Mouse (Mus musculus) limb, embryonic 13.5 days (tissue): ENCODE measurements around the gene Tead2. TPM values are rescaled to one million over a fixed set of nuclear protein-coding genes. Genes with fewer than 3 reads are reported as not detected.

Experiments
- ATAC-seq: fragments of 200-750 bp; cut with Nextera tagmentation; 2 replicates; pipeline ENCODE4 v1.8.0; 2017; ENCODE audit warnings: low read depth, moderate number of reproducible peaks, moderate TSS enrichment; ENCODE audit not compliant: low FRiP score
- H3K27ac ChIP-seq: fragments of 300-500 bp; sonication (generic); 2 replicates; pipeline ENCODE4 v1.5.1; 2015; ENCODE audit warnings: inconsistent platforms, mild to moderate bottlenecking, moderate library complexity
- H3K27me3 ChIP-seq: fragments of 300-500 bp; sonication (generic); 2 replicates; pipeline ENCODE4 v1.6.1; 2015; ENCODE audit warnings: mild to moderate bottlenecking, inconsistent platforms
- H3K36me3 ChIP-seq: fragments of 300-500 bp; sonication (generic); 2 replicates; pipeline ENCODE4 v1.6.1; 2015; ENCODE audit warnings: inconsistent platforms, mild to moderate bottlenecking, moderate library complexity
- H3K4me1 ChIP-seq: fragments of 300-500 bp; sonication (generic); 2 replicates; pipeline ENCODE4 v1.6.1; 2015; ENCODE audit warnings: inconsistent platforms
- H3K4me2 ChIP-seq: fragments of 300-500 bp; sonication (generic); replicated peaks from 2 replicates; pipeline ENCODE4 v1.6.1; 2015; ENCODE audit warnings: inconsistent platforms, mild to moderate bottlenecking, moderate library complexity
- H3K4me3 ChIP-seq: fragments of 300-500 bp; sonication (generic); 2 replicates; pipeline ENCODE4 v1.5.1; 2015; ENCODE audit warnings: moderate library complexity, mild to moderate bottlenecking, inconsistent platforms
- H3K9ac ChIP-seq: fragments of 300-500 bp; sonication (generic); 2 replicates; pipeline ENCODE4 v1.6.1; 2015; ENCODE audit warnings: mild to moderate bottlenecking, inconsistent platforms
- H3K9me3 ChIP-seq: fragments of 300-500 bp; sonication (generic); 2 replicates; pipeline ENCODE4 v1.6.1; 2016; ENCODE audit warnings: inconsistent platforms
- WGBS: fragments of 180-500 bp; shearing (Covaris S2); methylation state at CpG from one replicate; pipeline ENCODE4 v1.1.7; 2015; 5-methylcytosine and 5-hydroxymethylcytosine counted together
- microRNA-seq: library from miRNA; unstranded; fragments of <30 nt; microRNA quantifications from one replicate; pipeline ENCODE4, GENCODE M21; 2016
- polyA plus RNA-seq: library from polyadenylated mRNA; unstranded; fragments of >200 nt; fragmentation: Nextera tagmentation; extraction: Ambion mirVana; gene quantifications from 2 replicates; pipeline ENCODE4 v1.2.1, GENCODE M21; 2015

The Tead2 gene
- polyA plus RNA-seq, 1 experiment from 2014 or later = 263 TPM

DNA sequence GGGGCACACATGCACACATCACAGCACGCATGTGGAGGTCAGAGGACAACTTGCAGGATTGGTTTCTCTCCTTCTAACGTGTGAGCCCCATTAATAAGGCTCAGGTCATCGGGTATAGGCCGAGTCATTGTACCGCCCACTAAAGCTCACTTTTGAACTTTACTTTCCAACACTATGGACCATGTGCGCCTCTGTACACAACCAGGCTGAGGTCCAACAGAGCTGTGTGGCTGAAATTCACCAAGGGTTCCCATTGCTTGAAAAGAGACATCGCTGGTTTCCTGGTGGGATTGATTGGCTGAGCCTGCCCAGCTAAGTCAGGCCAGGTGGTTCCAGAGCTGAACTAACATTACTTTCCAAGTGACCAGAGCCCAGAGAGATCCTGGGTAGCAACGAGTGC, 58.1 kb downstream of the Tead2 start:
- ATAC-seq = no peak
- no peak overlapping the region for H3K4me3 ChIP-seq
- no peaks in the 10 kb centered on the region for H3K9me3 ChIP-seq
- H3K27ac ChIP-seq = no peak overlapping the region
- no peak overlapping the region for H3K9ac ChIP-seq
- WGBS = 83% methylated on average over 8 of the region's 8 CpGs
- no peak overlapping the region for H3K4me2 ChIP-seq
- H3K4me1 ChIP-seq = peaks cover 10% of the 10 kb centered on the region; the same call in 1 of the 2 replicates
- H3K27me3 ChIP-seq = peaks cover 22% of the 10 kb centered on the region
- no peaks in the 10 kb centered on the region for H3K36me3 ChIP-seq

- peak within 1 kb of the TSS; percentile 51 for H3K9ac ChIP-seq
- WGBS = 7% methylated on average over 44 of the region's 44 CpGs
- H3K27ac ChIP-seq = no peak within 1 kb of the TSS
Observed at GRCm38 (mm10) chr7:45277136-45277760, 61.7 kb downstream of the Tead2 start, which contains the start of gene Slc6a21. Gene Slc6a21, plus strand, starts transcription at chr7:45277513.

More at GRCm38 (mm10) chr7:45277136-45277760, 61.7 kb downstream of the Tead2 start, which contains the start of gene Slc6a21:
- Histone ChIP-seq H3K4me2 (peak within 1 kb of the TSS; percentile 65), H3K9me3 (no peaks in the 10 kb centered on the region), H3K36me3 (no peaks in the 10 kb centered on the region), H3K4me3 (peak within 1 kb of the TSS; percentile 39), H3K27me3 (peaks cover 28% of the 10 kb centered on the region), H3K4me1 (peaks cover 10% of the 10 kb centered on the region; the same call in 1 of the 2 replicates)
- ATAC-seq = no peak

Small RNA genes within 50 kb of the gene (microRNA-seq; reads per million reads assigned to microRNA genes)
- not detected for gene Mir7055

Other genes with a start within 250 kb of the Tead2 start
- 33.9 and 35.0 TPM in 2 replicates for gene Cpt1c, start 240.9 kb upstream of the Tead2 start, polyA plus RNA-seq
- 670 and 703 TPM in 2 replicates for gene Prmt1, start 229.2 kb upstream of the Tead2 start, polyA plus RNA-seq
- 94.6 and 96.8 TPM in 2 replicates for gene Irf3, start 218.1 kb upstream of the Tead2 start, polyA plus RNA-seq
- 77.3 and 78.4 TPM in 2 replicates for gene Bcl2l12, start 217.0 kb upstream of the Tead2 start, polyA plus RNA-seq
- 38.6 and 40.7 TPM in 2 replicates for gene Scaf1, start 199.4 kb upstream of the Tead2 start, polyA plus RNA-seq
- gene Rras, start 197.8 kb upstream of the Tead2 start, polyA plus RNA-seq = 27.5 and 29.1 TPM in 2 replicates
- 14.5 and 15.3 TPM in 2 replicates for gene Prr12, start 162.9 kb upstream of the Tead2 start, polyA plus RNA-seq
- 71.2 and 71.4 TPM in 2 replicates for gene Nosip, start 153.3 kb upstream of the Tead2 start, polyA plus RNA-seq
- gene Prrg2, start 153.1 kb upstream of the Tead2 start, polyA plus RNA-seq = 22.3 and 24.5 TPM in 2 replicates
- 462 and 483 TPM in 2 replicates for gene Rcn3, start 123.5 kb upstream of the Tead2 start, polyA plus RNA-seq
- 44.0 and 45.4 TPM in 2 replicates for gene Fcgrt, start 111.9 kb upstream of the Tead2 start, polyA plus RNA-seq
- gene Rps11, start 91.3 kb upstream of the Tead2 start, polyA plus RNA-seq = 1,512 and 1,535 TPM in 2 replicates
- gene Rpl13a, start 87.0 kb upstream of the Tead2 start, polyA plus RNA-seq = 1,305 and 1,326 TPM in 2 replicates
- gene Gm45713, start 79.5 kb upstream of the Tead2 start, polyA plus RNA-seq = 0.60 and 0.75 TPM in 2 replicates
- gene Flt3l, start 79.3 kb upstream of the Tead2 start, polyA plus RNA-seq = 1.0 and 1.2 TPM in 2 replicates
- gene Pih1d1, start 61.5 kb upstream of the Tead2 start, polyA plus RNA-seq = 86.9 and 87.1 TPM in 2 replicates
- 45.1 and 46.4 TPM in 2 replicates for gene Aldh16a1, start 61.2 kb upstream of the Tead2 start, polyA plus RNA-seq
- gene Slc17a7, start 51.8 kb upstream of the Tead2 start, polyA plus RNA-seq = 0.19 and 0.23 TPM in 2 replicates
- not detected in 2 replicates for gene Gfy, start 36.2 kb upstream of the Tead2 start, polyA plus RNA-seq
- gene Pth2, start 34.8 kb upstream of the Tead2 start, polyA plus RNA-seq = not detected in 2 replicates
- gene Ccdc155, start 10.9 kb upstream of the Tead2 start, polyA plus RNA-seq = 0.93 and 1.4 TPM in 2 replicates
- gene Dkkl1, start 3.6 kb upstream of the Tead2 start, polyA plus RNA-seq = 1.3 and 1.4 TPM in 2 replicates
- 1.3 and 2.1 TPM in 2 replicates for gene Cd37, start 23.4 kb downstream of the Tead2 start, polyA plus RNA-seq
- gene Slc6a16, start 25.3 kb downstream of the Tead2 start, polyA plus RNA-seq = 0.28 and 0.43 TPM in 2 replicates
- not detected in 2 replicates for gene Slc6a21, start 61.8 kb downstream of the Tead2 start, polyA plus RNA-seq
- 15.8 and 19.6 TPM in 2 replicates for gene Trpm4, start 118.0 kb downstream of the Tead2 start, polyA plus RNA-seq
- 3.9 and 4.3 TPM in 2 replicates for gene Hrc, start 119.5 kb downstream of the Tead2 start, polyA plus RNA-seq
- gene Ppfia3, start 151.3 kb downstream of the Tead2 start, polyA plus RNA-seq = 5.2 and 6.9 TPM in 2 replicates
- gene Lin7b, start 154.8 kb downstream of the Tead2 start, polyA plus RNA-seq = 1.4 and 2.5 TPM in 2 replicates
- 262 and 283 TPM in 2 replicates for gene Snrnp70, start 180.0 kb downstream of the Tead2 start, polyA plus RNA-seq
- 0.09 TPM in 1 of 2 replicates, not detected in the other for gene Kcna7, start 189.9 kb downstream of the Tead2 start, polyA plus RNA-seq
- gene Ntf5, start 197.9 kb downstream of the Tead2 start, polyA plus RNA-seq = 3.0 and 3.2 TPM in 2 replicates
- 0.40 TPM in 1 of 2 replicates, not detected in the other for gene Lhb, start 205.1 kb downstream of the Tead2 start, polyA plus RNA-seq
- 41.7 and 45.9 TPM in 2 replicates for gene Gys1, start 219.1 kb downstream of the Tead2 start, polyA plus RNA-seq
- gene Ruvbl2, start 222.3 kb downstream of the Tead2 start, polyA plus RNA-seq = 142 and 144 TPM in 2 replicates
- 5,430 and 5,479 TPM in 2 replicates for gene Ftl1, start 244.1 kb downstream of the Tead2 start, polyA plus RNA-seq